Mouse (Mus musculus) lung, postnatal 25 days (tissue): ENCODE results near the gene Ssh2.

ENCODE experiments used
- DNase-seq: peaks from one replicate; pipeline ENCODE4 v3.0.0; 2022; ENCODE audit warnings: low spot score

Ssh2 gene

GRCm38 (mm10) chr11:77507426-77507825 lies 291.3 kb downstream of the Ssh2 start:
- no peak for DNase-seq

GRCm38 (mm10) chr11:77508068-77509021 lies 292.3 kb downstream of the Ssh2 start:
- DNase-seq: peak; percentile 81
